Mouse (Mus musculus): Measurements from ENCODE around the gene Tmppe. TPM values are rescaled to one million over a fixed set of nuclear protein-coding genes. Genes with fewer than 3 reads are reported as not detected.

Tmppe gene
- total and polyA plus RNA-seq, 2 experiments from 2014 or later: 5.5 to 6.8 TPM

DNA sequence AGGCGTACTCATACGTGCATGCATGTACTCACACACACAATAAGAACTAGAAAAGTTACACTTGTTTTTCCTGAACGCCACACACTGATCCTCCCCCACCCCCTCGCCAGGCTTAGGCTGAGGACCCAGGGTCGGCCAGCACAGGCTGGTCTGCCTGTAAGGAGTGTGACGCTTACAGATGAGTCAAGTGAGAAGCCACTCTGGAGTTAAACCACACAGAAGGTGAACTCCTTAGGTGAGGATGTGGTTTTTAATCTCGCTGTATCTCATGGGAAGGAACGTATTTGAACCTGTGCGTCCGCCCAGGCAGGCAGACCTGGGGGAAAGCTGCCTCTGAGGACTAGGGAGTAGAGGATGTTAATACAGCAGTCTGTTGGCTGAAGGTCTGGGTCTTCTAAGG is 39.6 kb downstream of the Tmppe start:
- H3K4me1 ChIP-seq (ENCODE audit: insufficient read depth): no peaks in the 10 kb centered on the region
- no peaks in the 10 kb centered on the region for H3K27me3 ChIP-seq (ENCODE audit: insufficient read depth, low read length)
- H3K36me3 ChIP-seq (ENCODE audit: insufficient read depth): peaks cover 9% of the 10 kb centered on the region; the same call in 1 of the 2 replicates
- WGBS: 84% methylated on average over 10 of the region's 10 CpGs
- H3K27ac ChIP-seq (ENCODE audit: low read depth, low read length): no peak overlapping the region
- no peak for TF ChIP-seq CTCF (IDR thresholded peaks at IDR 0.05; ENCODE audit: low read depth)
- H3K4me2 ChIP-seq (ENCODE audit: low read depth): no peak overlapping the region
- H3K9ac ChIP-seq: no peak overlapping the region
- no peak for ATAC-seq
- H3K4me3 ChIP-seq (ENCODE audit: low read depth, low read length): no peak overlapping the region
- H3K9me3 ChIP-seq (ENCODE audit: low read length): peaks cover 8% of the 10 kb centered on the region; the same call in 1 of the 2 replicates
- no peak for DNase-seq

- Histone ChIP-seq H3K9me3 (ENCODE audit: low read length) (no peaks in the 10 kb centered on the region), H3K27me3 (ENCODE audit: insufficient read depth, low read length) (no peaks in the 10 kb centered on the region), H3K4me3 (ENCODE audit: low read depth, low read length) (no peak overlapping the region), H3K4me2 (ENCODE audit: low read depth) (no peak overlapping the region), H3K4me1 (ENCODE audit: insufficient read depth) (no peaks in the 10 kb centered on the region), H3K27ac (ENCODE audit: low read depth, low read length) (no peak overlapping the region), H3K9ac (no peak overlapping the region), H3K36me3 (ENCODE audit: insufficient read depth) (no peaks in the 10 kb centered on the region)
- 96% methylated on average over 9 of the region's 9 CpGs for WGBS
- ATAC-seq (no peak), DNase-seq (no peak)
- TF ChIP-seq CTCF (IDR thresholded peaks at IDR 0.05; ENCODE audit: low read depth): no peak
Measured at GRCm38 (mm10) chr9:114442225-114442624, 41.3 kb downstream of the Tmppe start.

GRCm38 (mm10) chr9:114442893-114443292 is 42.0 kb downstream of the Tmppe start:
- TF ChIP-seq CTCF (IDR thresholded peaks at IDR 0.05; ENCODE audit: low read depth): no peak
- Histone ChIP-seq H3K27me3 (ENCODE audit: insufficient read depth, low read length) (no peaks in the 10 kb centered on the region), H3K4me1 (ENCODE audit: insufficient read depth) (no peaks in the 10 kb centered on the region), H3K9ac (no peak overlapping the region), H3K27ac (ENCODE audit: low read depth, low read length) (no peak overlapping the region), H3K4me2 (ENCODE audit: low read depth) (no peak overlapping the region), H3K36me3 (ENCODE audit: insufficient read depth) (no peaks in the 10 kb centered on the region), H3K9me3 (ENCODE audit: low read length) (no peaks in the 10 kb centered on the region), H3K4me3 (ENCODE audit: low read depth, low read length) (no peak overlapping the region)
- WGBS: 92% methylated on average over 9 of the region's 9 CpGs
- DNase-seq (no peak), ATAC-seq (no peak)

DNA sequence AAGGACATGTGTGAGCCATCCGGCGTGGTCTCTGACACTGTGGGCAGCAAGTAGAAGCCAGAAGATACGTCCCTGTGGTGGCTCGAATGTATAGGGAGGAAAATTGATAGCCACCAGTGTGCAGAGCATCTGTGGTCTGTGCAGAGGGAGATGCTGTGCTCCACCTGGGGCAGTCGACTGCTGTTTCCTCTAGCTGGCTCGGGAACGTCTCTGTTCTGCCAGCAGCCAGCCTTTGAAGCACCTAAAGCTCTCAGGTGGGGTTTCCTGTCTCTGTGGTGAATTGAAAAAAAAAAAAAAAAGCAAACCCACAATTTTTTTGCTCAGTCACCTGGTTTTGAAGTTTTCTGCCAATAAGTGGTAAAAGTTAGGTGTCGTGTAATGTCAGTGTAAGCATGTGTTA is 42.4 kb downstream of the Tmppe start:
- TF ChIP-seq CTCF (IDR thresholded peaks at IDR 0.05; ENCODE audit: low read depth): no peak
- no peak for DNase-seq
- Histone ChIP-seq H3K27me3 (ENCODE audit: insufficient read depth, low read length) (no peaks in the 10 kb centered on the region), H3K4me2 (ENCODE audit: low read depth) (no peak overlapping the region), H3K27ac (ENCODE audit: low read depth, low read length) (no peak overlapping the region), H3K36me3 (ENCODE audit: insufficient read depth) (no peaks in the 10 kb centered on the region), H3K9me3 (ENCODE audit: low read length) (no peaks in the 10 kb centered on the region), H3K9ac (no peak overlapping the region), H3K4me3 (ENCODE audit: low read depth, low read length) (no peak overlapping the region), H3K4me1 (ENCODE audit: insufficient read depth) (no peaks in the 10 kb centered on the region)
- WGBS: 95% methylated on average over 8 of the region's 8 CpGs
- ATAC-seq: no peak

DNA sequence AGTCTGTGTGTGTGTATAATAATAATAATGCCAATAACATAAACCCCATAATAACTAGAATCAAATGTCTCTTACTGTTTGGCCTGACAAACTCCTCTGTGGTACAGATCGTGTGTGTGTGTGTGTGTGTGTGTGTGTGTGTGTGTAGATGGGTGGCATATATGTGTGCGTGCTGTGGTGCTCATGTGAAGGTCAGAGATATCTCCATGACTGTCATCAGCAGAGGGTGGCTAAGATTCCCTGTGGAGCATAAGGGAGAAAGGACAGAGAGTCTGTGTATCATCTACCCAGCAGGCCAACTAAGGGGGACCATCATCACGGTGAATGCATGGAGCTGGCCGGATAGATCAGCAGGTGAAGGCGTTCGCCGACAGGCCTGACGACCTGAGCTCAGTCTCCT is 46.0 kb downstream of the Tmppe start:
- H3K4me3 ChIP-seq (ENCODE audit: low read depth, low read length): no peak overlapping the region
- no peaks in the 10 kb centered on the region for H3K9me3 ChIP-seq (ENCODE audit: low read length)
- H3K4me2 ChIP-seq (ENCODE audit: low read depth): no peak overlapping the region
- no peak for ATAC-seq
- H3K9ac ChIP-seq: no peak overlapping the region
- H3K36me3 ChIP-seq (ENCODE audit: insufficient read depth): no peaks in the 10 kb centered on the region
- TF ChIP-seq CTCF (IDR thresholded peaks at IDR 0.05; ENCODE audit: low read depth): no peak
- WGBS: 89% methylated on average over 8 of the region's 8 CpGs
- no peaks in the 10 kb centered on the region for H3K27me3 ChIP-seq (ENCODE audit: insufficient read depth, low read length)
- no peak for DNase-seq
- no peak overlapping the region for H3K27ac ChIP-seq (ENCODE audit: low read depth, low read length)
- no peaks in the 10 kb centered on the region for H3K4me1 ChIP-seq (ENCODE audit: insufficient read depth)

DNA sequence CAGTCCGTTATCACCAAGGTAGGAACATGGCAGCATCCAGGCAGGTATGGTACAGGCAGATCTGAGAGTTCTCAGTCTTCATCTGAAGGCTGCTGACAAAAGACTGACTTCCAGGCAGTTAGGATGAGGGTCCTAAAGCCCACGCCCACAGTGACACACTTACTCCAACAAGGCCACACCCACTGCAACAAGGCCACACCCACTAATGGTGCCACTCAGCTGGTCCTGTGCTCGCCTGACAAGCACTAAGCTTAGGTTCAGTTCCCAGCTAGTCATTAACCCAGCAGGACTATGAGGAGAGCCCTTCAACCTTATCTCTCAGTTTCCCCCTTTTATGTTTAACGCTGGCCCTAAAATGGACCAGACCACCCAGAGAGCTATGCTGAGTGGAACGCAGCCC is 47.8 kb downstream of the Tmppe start:
- H3K4me1 ChIP-seq (ENCODE audit: insufficient read depth): no peaks in the 10 kb centered on the region
- no peak overlapping the region for H3K27ac ChIP-seq (ENCODE audit: low read depth, low read length)
- ATAC-seq (no peak), DNase-seq (no peak)
- H3K9ac ChIP-seq: no peak overlapping the region
- no peak overlapping the region for H3K4me3 ChIP-seq (ENCODE audit: low read depth, low read length)
- TF ChIP-seq CTCF (IDR thresholded peaks at IDR 0.05; ENCODE audit: low read depth): no peak
- no peaks in the 10 kb centered on the region for H3K36me3 ChIP-seq (ENCODE audit: insufficient read depth)
- no peak overlapping the region for H3K4me2 ChIP-seq (ENCODE audit: low read depth)
- no peaks in the 10 kb centered on the region for H3K27me3 ChIP-seq (ENCODE audit: insufficient read depth, low read length)
- WGBS: 88% methylated on average over 5 of the region's 5 CpGs
- H3K9me3 ChIP-seq (ENCODE audit: low read length): no peaks in the 10 kb centered on the region

- 91% methylated on average over 13 of the region's 13 CpGs for WGBS
- Histone ChIP-seq H3K4me1 (ENCODE audit: insufficient read depth) (no peaks in the 10 kb centered on the region), H3K36me3 (ENCODE audit: insufficient read depth) (no peaks in the 10 kb centered on the region), H3K27ac (ENCODE audit: low read depth, low read length) (no peak overlapping the region), H3K9ac (no peak overlapping the region), H3K27me3 (ENCODE audit: insufficient read depth, low read length) (no peaks in the 10 kb centered on the region), H3K4me3 (ENCODE audit: low read depth, low read length) (no peak overlapping the region), H3K4me2 (ENCODE audit: low read depth) (no peak overlapping the region), H3K9me3 (ENCODE audit: low read length) (no peaks in the 10 kb centered on the region)
- no peak for DNase-seq
- no peak for TF ChIP-seq CTCF (IDR thresholded peaks at IDR 0.05; ENCODE audit: low read depth)
- no peak for ATAC-seq
Measured at GRCm38 (mm10) chr9:114449120-114449754, 48.3 kb downstream of the Tmppe start.
